Mouse (Mus musculus) embryonic facial prominence, embryonic 11.5 days (tissue): ENCODE measurements at regions not wholly inside any gene's neighbourhood (a gene's known extent, or its start where the extent isn't known, plus 50 kb on each side); places are given as distances from the start of the nearest gene placed in this dataset.

ENCODE experiments used
- ATAC-seq: fragments of 200-750 bp; cut with Nextera tagmentation; replicated peaks from 2 replicates; pipeline ENCODE4 v1.8.0; 2017; ENCODE audit warnings: low read depth; ENCODE audit not compliant: insufficient number of reproducible peaks, low FRiP score, low TSS enrichment
- DNase-seq: peaks from one replicate; pipeline ENCODE4 v3.0.0-alpha.2; 2015; ENCODE audit warnings: low spot score
- H3K27ac ChIP-seq: fragments of 300-500 bp; sonication (generic); replicated peaks from 2 replicates; pipeline ENCODE4 v1.5.1; 2014; ENCODE audit warnings: mild to moderate bottlenecking, low read depth, low read length, control low read depth
- H3K27me3 ChIP-seq: fragments of 300-500 bp; sonication (generic); 2 replicates; pipeline ENCODE4 v1.6.1; 2014; ENCODE audit warnings: mild to moderate bottlenecking, low read length, moderate library complexity, mixed read lengths; ENCODE audit not compliant: control insufficient read depth, insufficient read depth
- H3K36me3 ChIP-seq: fragments of 300-500 bp; sonication (generic); replicated peaks from 2 replicates; pipeline ENCODE4 v1.6.1; 2014; ENCODE audit warnings: low read depth, mild to moderate bottlenecking, low read length, moderate library complexity, mixed read lengths; ENCODE audit not compliant: control insufficient read depth, insufficient read depth
- H3K4me1 ChIP-seq: fragments of 300-500 bp; sonication (generic); 2 replicates; pipeline ENCODE4 v1.6.1; 2014; ENCODE audit warnings: low read length, mixed read lengths; ENCODE audit not compliant: control insufficient read depth, insufficient read depth
- H3K4me2 ChIP-seq: fragments of 300-500 bp; sonication (generic); 2 replicates; pipeline ENCODE4 v1.6.1; 2014; ENCODE audit warnings: low read depth, mild to moderate bottlenecking, control low read depth, low read length, moderate library complexity
- H3K4me3 ChIP-seq: fragments of 300-500 bp; sonication (generic); 2 replicates; pipeline ENCODE4 v1.5.1; 2014; ENCODE audit warnings: low read depth, low read length, control low read depth
- H3K9ac ChIP-seq: fragments of 300-500 bp; sonication (generic); replicated peaks from 2 replicates; pipeline ENCODE4 v1.6.1; 2014; ENCODE audit warnings: mild to moderate bottlenecking, control low read depth, low read length
- H3K9me3 ChIP-seq: fragments of 300-500 bp; sonication (generic); replicated peaks from 2 replicates; pipeline ENCODE4 v1.6.1; 2016; ENCODE audit warnings: mild to moderate bottlenecking, low read length, inconsistent platforms, mixed read lengths; ENCODE audit not compliant: control insufficient read depth
- WGBS: fragments of 180-500 bp; shearing (Covaris S2); extraction: QIAGEN DNeasy Blood & Tissue Kit; methylation state at CpG from one replicate; pipeline ENCODE4 v1.1.7; 2014; 5-methylcytosine and 5-hydroxymethylcytosine counted together

DNA sequence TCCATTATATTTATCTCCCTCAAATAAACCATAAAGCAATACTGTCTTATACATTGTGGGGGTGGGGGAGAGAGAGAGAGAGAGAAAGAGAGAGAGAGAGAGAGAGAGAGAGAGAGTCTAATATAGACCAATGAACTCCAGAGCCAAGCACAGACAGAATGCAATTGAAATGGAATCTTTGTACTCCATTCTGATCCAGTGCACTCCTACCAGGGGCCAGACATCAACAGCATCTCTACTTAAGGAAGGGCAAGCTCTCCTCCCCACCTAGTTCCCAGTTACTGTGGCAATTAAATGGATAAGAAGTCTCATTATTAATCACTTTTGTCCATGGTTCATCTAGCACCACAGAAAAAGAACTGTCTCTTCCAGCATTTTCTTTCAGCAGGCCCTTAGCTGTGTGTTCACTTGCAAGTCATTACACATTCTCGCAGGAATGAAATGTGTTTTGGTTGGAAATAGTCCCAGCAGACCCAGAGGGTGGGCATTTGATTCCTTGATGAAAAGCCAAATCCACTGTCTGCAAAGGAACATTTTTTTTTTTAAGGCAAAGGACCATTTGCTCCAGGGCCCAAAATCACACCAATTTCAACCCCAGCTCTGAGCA lies 73.8 kb upstream of the Col1a2 start:
- H3K4me2 ChIP-seq, result no peak overlapping the region
- no peak overlapping the region for H3K9ac ChIP-seq
- no peaks in the 10 kb centered on the region for H3K27me3 ChIP-seq
- WGBS, result 73% methylated on average over 1 of the region's 1 CpGs
- H3K9me3 ChIP-seq, result no peaks in the 10 kb centered on the region
- H3K4me1 ChIP-seq, result no peaks in the 10 kb centered on the region
- no peak for ATAC-seq
- no peak overlapping the region for H3K4me3 ChIP-seq
- H3K27ac ChIP-seq, result no peak overlapping the region
- no peaks in the 10 kb centered on the region for H3K36me3 ChIP-seq
- DNase-seq, result no peak

DNA sequence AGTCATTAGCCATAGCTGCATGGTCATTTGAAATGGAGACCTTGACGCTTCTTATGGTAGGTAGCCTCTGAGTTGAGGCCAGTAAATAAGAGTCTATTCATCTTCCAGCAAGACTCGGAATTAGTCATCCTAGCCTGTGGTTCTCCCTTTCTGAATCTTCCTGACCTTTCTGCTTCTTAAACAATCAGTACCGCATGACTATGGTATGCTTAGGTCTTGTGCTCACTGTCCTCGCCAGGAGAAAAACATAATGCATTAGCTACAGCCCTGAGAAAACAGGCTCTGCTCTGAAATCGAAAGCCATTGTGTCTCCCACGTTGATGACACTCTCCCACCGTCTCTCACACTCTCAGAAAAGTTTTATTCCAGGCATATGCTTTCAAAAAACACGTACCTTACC lies 72.4 kb upstream of the Col1a2 start:
- no peaks in the 10 kb centered on the region for H3K27me3 ChIP-seq
- WGBS, result 85% methylated on average over 8 of the region's 8 CpGs
- no peak overlapping the region for H3K9ac ChIP-seq
- H3K4me3 ChIP-seq, result no peak overlapping the region
- H3K4me1 ChIP-seq, result no peaks in the 10 kb centered on the region
- H3K9me3 ChIP-seq, result no peaks in the 10 kb centered on the region
- H3K27ac ChIP-seq, result no peak overlapping the region
- ATAC-seq (no peak), DNase-seq (no peak)
- no peaks in the 10 kb centered on the region for H3K36me3 ChIP-seq
- no peak overlapping the region for H3K4me2 ChIP-seq

DNA sequence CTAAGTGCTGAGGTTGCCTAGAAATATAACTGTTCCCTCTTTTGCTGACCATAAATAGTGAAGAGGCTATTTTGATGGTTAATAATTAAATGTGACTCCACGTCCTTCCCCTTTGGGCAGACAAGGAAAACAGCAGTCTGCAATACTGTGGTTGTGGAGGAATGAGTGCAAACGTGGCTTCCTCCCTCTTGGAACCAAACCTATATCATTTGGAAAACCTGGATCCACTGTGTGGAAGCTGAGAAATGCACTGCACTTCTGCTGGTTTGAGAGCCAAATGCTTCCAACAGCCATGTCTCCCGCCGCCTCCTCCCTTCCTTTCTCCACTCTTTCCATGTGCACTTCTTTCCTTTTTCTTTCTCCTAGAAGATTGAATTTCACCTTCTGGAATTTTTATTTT lies 68.2 kb upstream of the Col1a2 start:
- ATAC-seq, result no peak
- Histone ChIP-seq H3K4me1 (no peaks in the 10 kb centered on the region), H3K4me3 (no peak overlapping the region), H3K27me3 (no peaks in the 10 kb centered on the region), H3K36me3 (no peaks in the 10 kb centered on the region), H3K4me2 (no peak overlapping the region), H3K9ac (no peak overlapping the region), H3K9me3 (no peaks in the 10 kb centered on the region), H3K27ac (no peak overlapping the region)
- no peak for DNase-seq
- WGBS, result 60% methylated on average over 4 of the region's 4 CpGs

- Histone ChIP-seq H3K36me3 (no peaks in the 10 kb centered on the region), H3K27ac (no peak overlapping the region), H3K9ac (no peak overlapping the region), H3K27me3 (no peaks in the 10 kb centered on the region), H3K4me2 (no peak overlapping the region), H3K4me3 (no peak overlapping the region), H3K9me3 (no peaks in the 10 kb centered on the region), H3K4me1 (no peaks in the 10 kb centered on the region)
- DNase-seq, result no peak
- no peak for ATAC-seq
- WGBS, result 75% methylated on average over 1 of the region's 1 CpGs
Observed at GRCm38 (mm10) chr6:4436874-4437273, 67.7 kb upstream of the Col1a2 start.

GRCm38 (mm10) chr6:4441618-4442167 lies 62.9 kb upstream of the Col1a2 start:
- no peak for ATAC-seq
- Histone ChIP-seq H3K4me3 (no peak overlapping the region), H3K27me3 (no peaks in the 10 kb centered on the region), H3K36me3 (no peaks in the 10 kb centered on the region), H3K4me2 (no peak overlapping the region), H3K9ac (no peak overlapping the region), H3K9me3 (no peaks in the 10 kb centered on the region), H3K27ac (no peak overlapping the region), H3K4me1 (no peaks in the 10 kb centered on the region)
- DNase-seq, result no peak
- WGBS, result 70% methylated on average over 4 of the region's 4 CpGs

- no peak overlapping the region for H3K4me3 ChIP-seq
- no peak overlapping the region for H3K9ac ChIP-seq
- DNase-seq, result no peak
- H3K4me1 ChIP-seq, result no peaks in the 10 kb centered on the region
- no peak overlapping the region for H3K4me2 ChIP-seq
- no peaks in the 10 kb centered on the region for H3K9me3 ChIP-seq
- 34% methylated on average over 1 of the region's 1 CpGs for WGBS
- no peaks in the 10 kb centered on the region for H3K36me3 ChIP-seq
- H3K27me3 ChIP-seq, result no peaks in the 10 kb centered on the region
- H3K27ac ChIP-seq, result no peak overlapping the region
- no peak for ATAC-seq
Observed at GRCm38 (mm10) chr6:4445906-4446305, 58.7 kb upstream of the Col1a2 start.

- 93% methylated on average over 2 of the region's 2 CpGs for WGBS
- Histone ChIP-seq H3K27ac (no peak overlapping the region), H3K4me3 (no peak overlapping the region), H3K36me3 (no peaks in the 10 kb centered on the region), H3K9me3 (no peaks in the 10 kb centered on the region), H3K27me3 (no peaks in the 10 kb centered on the region), H3K4me1 (peaks cover 3% of the 10 kb centered on the region; the same call in 1 of the 2 replicates), H3K4me2 (no peak overlapping the region), H3K9ac (no peak overlapping the region)
- ATAC-seq, result no peak
- no peak for DNase-seq
Observed at GRCm38 (mm10) chr6:4451227-4451626, 53.4 kb upstream of the Col1a2 start.
